Mouse (Mus musculus) urinary bladder, postnatal 0 days (tissue): ENCODE data around the gene Tram1l1. TPM values are rescaled to one million over a fixed set of nuclear protein-coding genes. Genes with fewer than 3 reads are reported as not detected.

Experiments used
- polyA plus RNA-seq: library from polyadenylated mRNA; unstranded; fragments of >200 nt; fragmentation: Nextera tagmentation; extraction: Ambion mirVana; gene quantifications from 2 replicates; pipeline ENCODE4 v1.2.1, GENCODE M21; 2015

Gene Tram1l1
- 2.1 and 2.3 TPM in 2 replicates for polyA plus RNA-seq

DNA sequence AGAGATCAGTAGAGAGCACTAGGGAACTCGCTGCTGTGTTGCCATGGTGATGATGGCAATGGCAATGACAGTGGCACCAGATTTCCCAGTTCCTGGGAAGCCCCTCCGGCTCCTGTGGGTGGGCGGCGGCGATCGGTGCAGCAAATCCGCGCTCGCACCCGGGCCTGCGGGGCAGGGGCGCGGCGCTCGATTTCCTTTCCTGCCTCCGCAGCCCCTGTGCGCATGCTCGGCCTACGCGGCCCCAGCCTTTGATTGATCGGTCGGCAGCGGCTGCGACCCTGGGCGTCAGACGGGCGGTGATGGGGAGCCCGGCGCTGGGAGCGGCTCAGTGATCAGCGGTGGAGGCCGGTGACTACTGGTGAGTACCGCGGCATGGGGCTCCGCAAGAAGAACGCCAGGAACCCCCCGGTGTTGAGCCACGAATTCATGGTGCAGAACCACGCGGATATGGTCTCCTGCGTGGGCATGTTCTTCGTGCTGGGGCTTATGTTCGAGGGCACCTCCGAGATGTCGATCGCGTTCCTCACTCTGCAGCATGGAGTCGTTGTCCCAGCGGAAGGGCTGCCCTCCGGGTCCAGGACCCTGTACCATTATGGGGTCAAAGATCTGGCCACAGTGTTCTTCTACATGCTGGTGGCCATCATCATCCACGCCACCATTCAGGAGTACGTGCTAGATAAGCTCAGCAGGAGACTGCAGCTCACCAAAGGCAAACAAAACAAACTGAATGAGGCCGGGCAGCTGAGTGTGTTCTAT is at the start of gene Tram1l1:
Gene Tram1l1, plus strand, starts transcription at position 35 of the 756 bp plus-strand sequence.

Other genes with a start within 250 kb of the Tram1l1 start
- gene 1700006A11Rik, start 105.2 kb downstream of the Tram1l1 start, polyA plus RNA-seq, result not detected in 2 replicates